Mouse (Mus musculus) lung, embryonic 16.5 days (tissue): ENCODE data around the gene Fam168b. TPM values are rescaled to one million over a fixed set of nuclear protein-coding genes. Genes with fewer than 3 reads are reported as not detected.

Source experiments
- ATAC-seq: fragments of 200-750 bp; cut with Nextera tagmentation; 2 replicates; pipeline ENCODE4 v1.8.0; 2017; ENCODE audit warnings: low read depth, mild to moderate bottlenecking, moderate library complexity
- H3K27ac ChIP-seq: fragments of 300-500 bp; sonication (generic); 2 replicates; pipeline ENCODE4 v1.5.1; 2014; ENCODE audit warnings: mild to moderate bottlenecking, control low read depth, low read length
- H3K27me3 ChIP-seq: fragments of 300-500 bp; sonication (generic); 2 replicates; pipeline ENCODE4 v1.6.1; 2014; ENCODE audit warnings: low read depth, low read length, mixed read lengths; ENCODE audit not compliant: control insufficient read depth, insufficient read depth
- H3K36me3 ChIP-seq: fragments of 300-500 bp; sonication (generic); 2 replicates; pipeline ENCODE4 v1.6.1; 2014; ENCODE audit warnings: low read length; ENCODE audit not compliant: control insufficient read depth, insufficient read depth
- H3K4me1 ChIP-seq: fragments of 300-500 bp; sonication (generic); replicated peaks from 2 replicates; pipeline ENCODE4 v1.6.1; 2014; ENCODE audit warnings: low read length, mixed read lengths; ENCODE audit not compliant: control insufficient read depth, insufficient read depth
- H3K4me2 ChIP-seq: fragments of 300-500 bp; sonication (generic); 2 replicates; pipeline ENCODE4 v1.6.1; 2014; ENCODE audit warnings: low read depth, low read length, control low read depth
- H3K4me3 ChIP-seq: fragments of 300-500 bp; sonication (generic); 2 replicates; pipeline ENCODE4 v1.5.1; 2014; ENCODE audit warnings: mild to moderate bottlenecking, low read length, control low read depth
- H3K9ac ChIP-seq: fragments of 300-500 bp; sonication (generic); 2 replicates; pipeline ENCODE4 v1.6.1; 2014; ENCODE audit warnings: low read length, control low read depth
- H3K9me3 ChIP-seq: fragments of 300-500 bp; sonication (generic); 2 replicates; pipeline ENCODE4 v1.6.1; 2016; ENCODE audit warnings: low read length; ENCODE audit not compliant: control insufficient read depth
- WGBS: fragments of 180-500 bp; shearing (Covaris S2); extraction: QIAGEN DNeasy Blood & Tissue Kit; methylation state at CpG from one replicate; pipeline ENCODE4 v1.1.7; 2014; 5-methylcytosine and 5-hydroxymethylcytosine counted together
- polyA plus RNA-seq: library from polyadenylated mRNA; unstranded; fragments of >200 nt; fragmentation: Nextera tagmentation; extraction: Ambion mirVana; gene quantifications from 2 replicates; pipeline ENCODE4 v1.2.1, GENCODE M21; 2015

The Fam168b gene
- polyA plus RNA-seq, 1 experiment from 2014 or later = 57.1 TPM

- no peaks in the 10 kb centered on the region for H3K36me3 ChIP-seq
- H3K27ac ChIP-seq = peak overlapping the region; percentile 96
- H3K4me2 ChIP-seq = peak overlapping the region; percentile 92
- H3K27me3 ChIP-seq = no peaks in the 10 kb centered on the region
- WGBS = under 1% methylated on average over 12 of the region's 12 CpGs
- H3K4me1 ChIP-seq = peaks cover 23% of the 10 kb centered on the region
- peak overlapping the region; percentile 94 for H3K9ac ChIP-seq
- ATAC-seq = no peak
- H3K9me3 ChIP-seq = no peaks in the 10 kb centered on the region
- peak overlapping the region; percentile 80 for H3K4me3 ChIP-seq
Measured at GRCm38 (mm10) chr1:34841709-34842388, 1.0 kb downstream of the Fam168b start.

DNA sequence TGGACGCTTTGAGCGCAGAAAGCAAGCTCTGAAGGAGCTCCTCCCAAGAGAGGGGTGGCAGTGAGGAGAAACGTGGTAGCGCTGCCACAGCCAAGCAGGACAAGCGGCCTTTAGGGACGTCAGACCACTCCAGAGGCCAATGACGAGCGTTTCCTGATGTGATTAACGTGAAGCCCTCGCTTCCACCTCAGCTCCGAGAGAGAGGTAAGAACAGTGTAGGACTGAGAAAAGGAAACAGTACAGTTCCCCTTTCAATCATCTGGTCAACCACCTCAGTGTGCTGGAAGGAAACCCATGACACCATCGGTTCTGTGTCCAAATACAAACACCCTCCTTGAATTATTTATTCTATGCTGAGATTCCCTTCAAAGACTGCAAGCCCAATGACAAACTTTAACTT, 3.6 kb downstream of the Fam168b start:
- Histone ChIP-seq H3K4me3 (no peak overlapping the region), H3K9me3 (no peaks in the 10 kb centered on the region), H3K4me2 (no peak overlapping the region), H3K9ac (no peak overlapping the region), H3K36me3 (peaks cover 5% of the 10 kb centered on the region; the same call in 1 of the 2 replicates), H3K27ac (no peak overlapping the region), H3K27me3 (no peaks in the 10 kb centered on the region), H3K4me1 (peaks cover 30% of the 10 kb centered on the region)
- ATAC-seq = no peak
- 40% methylated on average over 12 of the region's 12 CpGs for WGBS

- peaks cover 9% of the 10 kb centered on the region; the same call in 1 of the 2 replicates for H3K36me3 ChIP-seq
- peaks cover 25% of the 10 kb centered on the region for H3K4me1 ChIP-seq
- no peak overlapping the region for H3K9ac ChIP-seq
- WGBS = 59% methylated on average over 6 of the region's 6 CpGs
- no peaks in the 10 kb centered on the region for H3K27me3 ChIP-seq
- no peak overlapping the region for H3K4me3 ChIP-seq
- no peak overlapping the region for H3K27ac ChIP-seq
- H3K4me2 ChIP-seq = no peak overlapping the region
- H3K9me3 ChIP-seq = no peaks in the 10 kb centered on the region
- ATAC-seq = no peak
Measured at GRCm38 (mm10) chr1:34837951-34838689, 4.7 kb downstream of the Fam168b start.

DNA sequence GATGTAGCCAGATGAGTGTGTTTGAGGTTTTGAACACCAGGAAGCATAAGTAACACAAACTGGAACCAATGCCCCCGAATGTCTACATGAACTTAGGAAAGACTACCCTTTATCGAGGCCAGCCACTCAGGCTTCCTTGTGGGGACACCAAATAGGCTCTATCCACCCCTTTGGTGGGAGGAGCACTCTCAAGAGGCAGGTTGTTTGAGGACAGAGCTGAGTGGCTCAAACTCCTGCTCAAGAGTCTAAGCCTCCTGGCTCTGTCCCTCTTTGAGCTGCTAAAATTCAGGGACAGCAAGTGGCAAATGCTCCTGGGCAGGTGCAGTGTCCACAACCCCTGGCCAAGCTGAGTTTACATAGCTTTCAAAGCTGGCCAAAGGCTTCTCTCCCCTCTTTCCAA, 8.0 kb downstream of the Fam168b start:
- H3K4me1 ChIP-seq = peaks cover 10% of the 10 kb centered on the region

GRCm38 (mm10) chr1:34831381-34831780, 11.5 kb downstream of the Fam168b start:
- Histone ChIP-seq H3K9me3 (no peaks in the 10 kb centered on the region), H3K27ac (no peak overlapping the region), H3K4me3 (no peak overlapping the region), H3K9ac (no peak overlapping the region), H3K4me1 (peaks cover 7% of the 10 kb centered on the region; the same call in 1 of the 2 replicates), H3K27me3 (no peaks in the 10 kb centered on the region), H3K4me2 (no peak overlapping the region), H3K36me3 (peaks cover 23% of the 10 kb centered on the region)
- ATAC-seq = no peak
- 36% methylated on average over 1 of the region's 1 CpGs for WGBS

More for the DNA sequence above, 8.0 kb downstream of the Fam168b start:
- H3K4me2 ChIP-seq = no peak overlapping the region
- ATAC-seq = peak; percentile 47; the same call in 1 of the 2 replicates
- no peak overlapping the region for H3K9ac ChIP-seq
- no peak overlapping the region for H3K27ac ChIP-seq
- H3K27me3 ChIP-seq = no peaks in the 10 kb centered on the region
- no peaks in the 10 kb centered on the region for H3K9me3 ChIP-seq
- 59% methylated on average over 2 of the region's 2 CpGs for WGBS
- no peak overlapping the region for H3K4me3 ChIP-seq
- peaks cover 9% of the 10 kb centered on the region; the same call in 1 of the 2 replicates for H3K36me3 ChIP-seq

DNA sequence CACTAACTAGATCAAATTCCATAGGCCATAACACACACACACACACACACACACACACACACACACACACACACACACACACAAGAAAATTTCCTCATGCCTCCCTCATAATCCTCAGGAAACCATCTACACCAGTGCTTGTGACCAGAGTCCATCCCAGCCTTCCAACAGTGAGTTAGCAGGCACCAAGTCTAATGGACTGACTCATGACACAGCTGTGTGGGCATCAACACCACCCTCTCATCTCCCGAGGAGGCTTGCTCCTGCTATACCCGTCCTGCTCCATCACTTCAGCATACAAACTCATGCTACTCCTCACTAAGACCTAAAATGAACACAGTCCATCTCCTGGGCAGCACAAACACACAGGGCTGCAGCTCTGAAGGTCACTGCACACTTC, 11.9 kb downstream of the Fam168b start:
- Histone ChIP-seq H3K4me3 (no peak overlapping the region), H3K9me3 (no peaks in the 10 kb centered on the region), H3K27ac (no peak overlapping the region), H3K36me3 (peaks cover 20% of the 10 kb centered on the region), H3K27me3 (no peaks in the 10 kb centered on the region), H3K9ac (no peak overlapping the region), H3K4me1 (peaks cover 7% of the 10 kb centered on the region; the same call in 1 of the 2 replicates), H3K4me2 (no peak overlapping the region)
- ATAC-seq = no peak
- WGBS = 66% methylated on average over 2 of the region's 2 CpGs

GRCm38 (mm10) chr1:34828528-34829294, 14.2 kb downstream of the Fam168b start:
- no peaks in the 10 kb centered on the region for H3K27me3 ChIP-seq
- H3K4me1 ChIP-seq = no peaks in the 10 kb centered on the region
- H3K4me3 ChIP-seq = no peak overlapping the region
- no peak overlapping the region for H3K9ac ChIP-seq
- H3K9me3 ChIP-seq = no peaks in the 10 kb centered on the region
- ATAC-seq = no peak
- WGBS = 88% methylated on average over 5 of the region's 5 CpGs
- no peak overlapping the region for H3K4me2 ChIP-seq
- H3K36me3 ChIP-seq = peaks cover 22% of the 10 kb centered on the region
- H3K27ac ChIP-seq = no peak overlapping the region

DNA sequence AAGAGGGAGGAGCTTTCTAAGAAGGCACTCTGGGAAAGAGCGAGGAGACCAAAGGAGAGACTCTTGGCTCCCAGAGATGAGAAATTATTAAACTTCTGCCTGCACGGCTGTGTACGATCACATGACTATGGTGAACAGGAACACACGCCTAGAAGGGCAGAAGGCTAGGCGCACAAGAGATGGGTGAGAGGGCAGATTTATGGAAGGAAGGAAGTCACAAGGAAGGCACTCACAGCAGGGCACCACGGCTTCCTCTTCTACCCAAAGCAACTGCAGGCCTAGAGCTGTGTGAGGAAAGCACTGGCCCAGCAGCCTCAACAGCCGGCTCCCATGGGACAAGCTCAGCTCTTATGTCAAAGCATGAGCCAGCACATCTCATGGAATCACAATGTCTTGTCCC, 15.0 kb downstream of the Fam168b start:
- H3K4me1 ChIP-seq = no peaks in the 10 kb centered on the region
- H3K9ac ChIP-seq = no peak overlapping the region
- no peak overlapping the region for H3K4me2 ChIP-seq
- WGBS = 71% methylated on average over 7 of the region's 7 CpGs
- peaks cover 24% of the 10 kb centered on the region for H3K36me3 ChIP-seq
- ATAC-seq = no peak
- H3K4me3 ChIP-seq = no peak overlapping the region
- H3K9me3 ChIP-seq = no peaks in the 10 kb centered on the region
- no peaks in the 10 kb centered on the region for H3K27me3 ChIP-seq
- H3K27ac ChIP-seq = no peak overlapping the region

- H3K4me3 ChIP-seq = no peak overlapping the region
- no peak overlapping the region for H3K27ac ChIP-seq
- no peaks in the 10 kb centered on the region for H3K27me3 ChIP-seq
- peaks cover 35% of the 10 kb centered on the region for H3K36me3 ChIP-seq
- WGBS = 82% methylated on average over 9 of the region's 9 CpGs
- no peaks in the 10 kb centered on the region for H3K4me1 ChIP-seq
- no peak for ATAC-seq
- H3K9ac ChIP-seq = no peak overlapping the region
- H3K9me3 ChIP-seq = no peaks in the 10 kb centered on the region
- no peak overlapping the region for H3K4me2 ChIP-seq
Measured at GRCm38 (mm10) chr1:34825909-34826308, 17.0 kb downstream of the Fam168b start.
